Mouse (Mus musculus): ENCODE measurements around the gene Col2a1.

- TF ChIP-seq CTCF (IDR thresholded peaks at IDR 0.05; ENCODE audit: low read depth, low read length) (no peak), POLR2A (IDR thresholded peaks at IDR 0.05; ENCODE audit: borderline replicate concordance, low read depth, low read length) (no peak)
Observed at GRCm38 (mm10) chr15:97992712-97993286, 11.7 kb downstream of the Col2a1 start.

Measured in bone marrow macrophage, adult 2 months (primary cell).